Mouse (Mus musculus) heart, embryonic 11.5 days (tissue): ENCODE measurements around the gene Rhod. TPM values are rescaled to one million over a fixed set of nuclear protein-coding genes. Genes with fewer than 3 reads are reported as not detected.
A peak's percentile ranks its signal among the peaks of the same experiment; 100 is the strongest.

ENCODE experiments used
- ATAC-seq: fragments of 200-750 bp; cut with Nextera tagmentation; replicated peaks from 2 replicates; pipeline ENCODE4 v1.8.0; 2017; ENCODE audit warnings: moderate library complexity; ENCODE audit not compliant: insufficient number of reproducible peaks, low FRiP score, low TSS enrichment
- H3K27ac ChIP-seq: fragments of 300-500 bp; sonication (generic); 2 replicates; pipeline ENCODE4 v1.5.1; 2014; ENCODE audit warnings: mild to moderate bottlenecking, low read depth, low read length
- H3K27me3 ChIP-seq: fragments of 300-500 bp; sonication (generic); 2 replicates; pipeline ENCODE4 v1.6.1; 2014; ENCODE audit warnings: mild to moderate bottlenecking, low read length, mixed read lengths; ENCODE audit not compliant: control insufficient read depth, insufficient read depth
- H3K36me3 ChIP-seq: fragments of 300-500 bp; sonication (generic); 2 replicates; pipeline ENCODE4 v1.6.1; 2014; ENCODE audit warnings: mild to moderate bottlenecking, low read length, moderate library complexity, mixed read lengths; ENCODE audit not compliant: control insufficient read depth, insufficient read depth
- H3K4me1 ChIP-seq: fragments of 300-500 bp; sonication (generic); 2 replicates; pipeline ENCODE4 v1.6.1; 2014; ENCODE audit warnings: low read length; ENCODE audit not compliant: control insufficient read depth, insufficient read depth
- H3K4me2 ChIP-seq: fragments of 300-500 bp; sonication (generic); 2 replicates; pipeline ENCODE4 v1.6.1; 2014; ENCODE audit warnings: mild to moderate bottlenecking, moderate library complexity
- H3K4me3 ChIP-seq: fragments of 300-500 bp; sonication (generic); 2 replicates; pipeline ENCODE4 v1.5.1; 2014; ENCODE audit warnings: low read depth, low read length
- H3K9ac ChIP-seq: fragments of 300-500 bp; sonication (generic); 2 replicates; pipeline ENCODE4 v1.6.1; 2014; ENCODE audit warnings: mild to moderate bottlenecking, low read depth, low read length, moderate library complexity
- H3K9me3 ChIP-seq: fragments of 300-500 bp; sonication (generic); replicated peaks from 2 replicates; pipeline ENCODE4 v1.6.1; 2016; ENCODE audit warnings: low read length; ENCODE audit not compliant: control insufficient read depth
- WGBS: fragments of 180-500 bp; shearing (Covaris S2); extraction: QIAGEN DNeasy Blood & Tissue Kit; methylation state at CpG from one replicate; pipeline ENCODE4 v1.1.7; 2014; ENCODE audit not compliant: insufficient replicate concordance; 5-methylcytosine and 5-hydroxymethylcytosine counted together
- polyA plus RNA-seq: library from polyadenylated mRNA; unstranded; fragments of >200 nt; fragmentation: Nextera tagmentation; extraction: Ambion mirVana; gene quantifications from 2 replicates; pipeline ENCODE4 v1.2.1, GENCODE M21; 2014

Gene Rhod
- polyA plus RNA-seq, 1 experiment from 2014 or later = 28.5 TPM

DNA sequence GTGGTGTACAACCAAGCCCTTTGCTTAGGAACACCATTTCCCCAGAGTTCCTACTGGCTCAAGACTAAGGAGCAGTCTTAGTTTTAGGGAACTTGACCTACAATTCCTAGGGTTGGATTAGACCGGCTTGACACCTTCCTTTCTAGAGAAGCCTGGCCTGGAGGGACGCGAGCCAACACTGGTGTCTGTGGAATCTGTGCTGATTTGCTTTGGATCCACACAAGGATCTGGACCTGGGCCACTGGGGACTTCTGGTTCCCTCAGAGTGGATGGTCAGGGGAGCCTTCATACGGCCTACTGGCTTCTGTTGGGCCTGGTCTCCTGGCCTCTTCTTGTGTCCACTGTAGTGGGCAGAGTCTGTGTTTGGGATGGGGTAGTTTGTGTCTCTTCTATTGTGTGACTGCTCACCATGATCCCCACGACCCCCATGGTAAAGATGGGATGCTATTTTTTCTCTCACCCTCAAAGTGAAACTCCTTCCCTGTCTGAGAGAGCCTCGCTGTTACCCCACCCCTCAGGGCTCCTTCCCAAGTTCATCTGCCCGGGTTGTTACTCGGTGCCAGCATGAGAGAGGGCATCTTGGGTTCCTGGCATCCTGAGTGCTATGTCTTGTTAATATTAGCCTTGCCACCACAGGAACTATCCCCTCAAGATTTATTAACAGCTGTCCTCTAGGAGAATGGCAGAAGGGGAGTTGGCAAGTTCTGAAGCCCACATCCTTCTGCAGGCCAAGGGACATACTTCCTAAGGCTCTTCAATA, 7.6 kb upstream of the Rhod start:
- Histone ChIP-seq H3K36me3 (no peaks in the 10 kb centered on the region), H3K4me2 (no peak overlapping the region), H3K9me3 (no peaks in the 10 kb centered on the region), H3K4me1 (peaks cover 5% of the 10 kb centered on the region), H3K9ac (no peak overlapping the region), H3K4me3 (no peak overlapping the region), H3K27ac (no peak overlapping the region), H3K27me3 (no peaks in the 10 kb centered on the region)
- WGBS = 86% methylated on average over 8 of the region's 8 CpGs
- ATAC-seq = no peak

DNA sequence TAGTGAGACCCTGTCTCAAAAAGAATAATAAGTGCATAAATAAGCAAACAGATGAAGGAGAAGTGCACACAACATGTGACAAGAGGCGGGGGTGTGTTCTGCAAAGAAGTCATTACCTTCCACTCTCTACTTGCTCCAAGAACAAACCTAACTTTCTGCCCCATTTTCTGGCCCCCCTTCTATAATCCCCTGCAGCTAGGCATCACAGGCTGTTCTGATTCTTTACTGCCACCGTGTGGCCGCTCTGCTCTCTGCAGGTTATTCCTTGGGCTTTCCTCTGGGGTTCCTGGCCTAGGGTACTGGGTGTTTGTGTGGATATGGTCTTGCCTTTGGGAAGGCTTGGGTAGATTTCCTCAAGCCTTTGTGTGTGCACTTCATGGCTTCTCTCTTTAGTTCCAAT, 3.2 kb upstream of the Rhod start:
- 6% methylated on average over 3 of the region's 3 CpGs for WGBS
- Histone ChIP-seq H3K36me3 (no peaks in the 10 kb centered on the region), H3K27ac (no peak overlapping the region), H3K4me1 (peaks cover 25% of the 10 kb centered on the region), H3K4me2 (no peak overlapping the region), H3K9ac (no peak overlapping the region), H3K9me3 (no peaks in the 10 kb centered on the region), H3K27me3 (no peaks in the 10 kb centered on the region), H3K4me3 (no peak overlapping the region)
- no peak for ATAC-seq

DNA sequence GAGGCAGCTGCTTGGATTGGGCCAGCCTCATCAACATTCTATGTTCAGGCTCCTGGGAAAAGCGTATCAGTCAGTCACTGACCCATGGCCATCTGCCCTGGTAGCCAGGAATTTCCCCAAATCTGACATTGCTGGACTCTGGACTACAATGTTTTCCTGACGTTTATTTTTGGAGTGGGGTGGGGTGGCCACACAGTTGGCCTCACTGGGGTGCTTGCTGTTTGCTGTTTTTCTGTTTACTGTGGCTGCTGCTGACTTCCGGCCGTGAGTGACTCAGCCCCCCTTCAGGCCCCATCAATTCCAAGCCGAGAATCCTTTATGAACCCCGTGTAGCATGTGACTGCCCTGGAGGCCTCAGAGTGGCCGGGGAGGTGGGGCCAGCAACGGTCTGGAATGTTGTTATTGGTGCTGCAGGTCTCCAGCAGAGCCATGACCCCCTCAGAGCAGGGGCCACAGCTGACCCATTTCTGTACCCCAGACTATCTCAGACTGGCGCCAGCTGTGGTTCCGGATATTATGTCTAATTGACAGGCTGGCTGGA, 2.5 kb upstream of the Rhod start:
- 36% methylated on average over 10 of the region's 10 CpGs for WGBS
- H3K4me3 ChIP-seq = no peak overlapping the region
- ATAC-seq = 0 out of 2 replicates have a peak, but pooled peaks have one; percentile 49

DNA sequence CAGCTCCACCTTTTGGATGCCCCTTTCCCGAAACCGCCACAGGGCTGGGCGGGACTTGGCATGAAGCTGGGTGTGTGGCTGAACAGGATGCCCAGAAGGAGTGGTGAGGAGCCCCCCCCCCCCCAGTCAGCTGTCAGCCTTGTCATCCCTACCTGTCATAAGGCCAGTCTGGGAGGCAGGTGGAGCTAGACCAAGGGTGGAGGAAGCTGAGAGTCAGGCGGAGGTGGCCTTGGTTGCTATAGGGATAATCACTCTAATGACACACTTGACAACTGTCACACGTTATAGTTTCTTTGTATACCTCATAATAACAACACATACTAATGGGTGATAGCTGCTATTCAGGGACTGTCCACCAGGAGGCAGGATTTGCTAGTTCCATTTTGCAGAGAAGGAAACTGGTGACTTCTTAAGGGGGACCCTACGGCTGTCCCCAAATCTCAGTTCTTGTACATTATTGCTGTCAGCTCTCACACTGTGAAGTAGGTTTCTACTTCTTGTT, 1.9 kb upstream of the Rhod start:
- 28% methylated on average over 6 of the region's 6 CpGs for WGBS
- no peaks in the 10 kb centered on the region for H3K36me3 ChIP-seq
- no peak for ATAC-seq
- no peaks in the 10 kb centered on the region for H3K27me3 ChIP-seq
- H3K9ac ChIP-seq = no peak overlapping the region
- H3K4me3 ChIP-seq = no peak overlapping the region
- H3K27ac ChIP-seq = no peak overlapping the region
- peak overlapping the region; percentile 70; the same call in 1 of the 2 replicates for H3K4me2 ChIP-seq
- H3K9me3 ChIP-seq = no peaks in the 10 kb centered on the region
- H3K4me1 ChIP-seq = peaks cover 27% of the 10 kb centered on the region

More for the DNA sequence above, 2.5 kb upstream of the Rhod start:
- no peaks in the 10 kb centered on the region for H3K27me3 ChIP-seq
- H3K36me3 ChIP-seq = no peaks in the 10 kb centered on the region
- peaks cover 25% of the 10 kb centered on the region for H3K4me1 ChIP-seq
- no peak overlapping the region for H3K9ac ChIP-seq
- no peak overlapping the region for H3K27ac ChIP-seq
- H3K4me2 ChIP-seq = peak overlapping the region; percentile 20; the same call in 1 of the 2 replicates
- H3K9me3 ChIP-seq = no peaks in the 10 kb centered on the region

DNA sequence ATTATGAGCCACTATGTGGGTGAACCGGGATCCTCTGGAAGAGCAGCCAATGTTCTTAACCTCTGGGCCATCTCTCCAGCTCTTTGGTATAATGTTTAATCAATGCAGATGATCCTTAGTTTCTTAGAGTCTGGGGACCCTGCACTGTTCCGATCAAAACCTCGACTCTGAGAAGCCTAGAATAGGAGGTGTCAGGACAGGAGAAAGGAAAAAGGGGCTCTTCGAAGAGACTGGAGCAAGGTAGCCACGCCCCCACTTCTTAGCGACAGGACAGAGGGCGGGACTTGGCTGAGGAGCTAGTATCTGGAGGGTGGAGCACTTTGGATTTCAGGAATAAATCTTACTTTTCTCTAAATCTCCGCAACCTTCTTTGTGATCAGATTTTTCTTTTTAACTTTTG, 990 bp upstream of the Rhod start:
- H3K4me3 ChIP-seq = peak overlapping the region; percentile 80; the same call in 1 of the 2 replicates
- no peak overlapping the region; the same call in 1 of the 2 replicates for H3K9ac ChIP-seq
- H3K36me3 ChIP-seq = no peaks in the 10 kb centered on the region
- peaks cover 31% of the 10 kb centered on the region for H3K4me1 ChIP-seq
- peak overlapping the region; percentile 70 for H3K4me2 ChIP-seq
- 10% methylated on average over 8 of the region's 8 CpGs for WGBS
- H3K9me3 ChIP-seq = no peaks in the 10 kb centered on the region
- ATAC-seq = no peak
- no peaks in the 10 kb centered on the region for H3K27me3 ChIP-seq
- no peak overlapping the region for H3K27ac ChIP-seq

DNA sequence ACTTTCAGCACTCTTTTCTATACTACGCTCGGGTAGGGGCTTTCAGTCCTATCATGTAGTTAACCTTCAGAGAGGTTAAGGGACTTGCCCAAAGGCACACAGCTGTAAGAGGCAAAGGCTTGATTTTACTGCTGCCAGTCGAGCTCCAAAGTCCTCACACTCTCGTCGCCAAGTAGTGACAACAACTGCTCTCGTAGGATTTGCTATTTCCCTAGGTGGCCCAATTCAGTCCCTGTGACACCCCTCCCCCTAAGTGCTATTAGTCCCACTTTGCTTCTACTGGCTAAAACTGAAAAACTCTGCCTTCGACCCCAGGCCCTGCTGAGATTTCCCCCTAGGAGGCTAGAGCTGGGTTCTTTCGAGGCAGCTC, 456 bp downstream of the Rhod start:
- peaks cover 31% of the 10 kb centered on the region for H3K4me1 ChIP-seq
- 4% methylated on average over 8 of the region's 8 CpGs for WGBS
- ATAC-seq = no peak

DNA sequence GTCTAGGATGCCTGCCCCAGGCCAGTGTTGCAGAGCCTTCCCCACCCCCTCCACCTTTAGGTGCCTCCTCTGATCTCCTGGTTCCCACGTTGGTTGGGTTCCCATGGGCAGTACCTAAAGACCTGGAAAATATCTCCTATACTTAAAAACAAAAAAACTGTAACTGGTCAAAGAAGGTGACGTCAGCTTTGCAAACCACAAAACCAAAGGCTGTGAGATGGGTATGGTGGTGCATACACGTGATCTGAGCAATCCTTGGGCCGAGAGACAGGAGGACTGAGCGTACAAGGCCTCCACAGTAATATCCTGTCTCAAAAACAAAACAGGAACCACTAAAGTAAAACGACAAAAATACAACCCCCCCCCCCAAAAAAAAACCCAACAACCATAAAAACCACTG, 1.3 kb downstream of the Rhod start:
- no peaks in the 10 kb centered on the region for H3K27me3 ChIP-seq
- whole genome bisulfite sequencing = 70% methylated on average over 6 of the region's 6 CpGs
- H3K4me3 ChIP-seq = no peak overlapping the region
- peak overlapping the region; percentile 70 for H3K4me2 ChIP-seq
- H3K27ac ChIP-seq = no peak overlapping the region
- H3K9ac ChIP-seq = no peak overlapping the region
- H3K4me1 ChIP-seq = peaks cover 31% of the 10 kb centered on the region
- no peak for ATAC-seq
- H3K36me3 ChIP-seq = no peaks in the 10 kb centered on the region
- no peaks in the 10 kb centered on the region for H3K9me3 ChIP-seq

More for the DNA sequence above, 456 bp downstream of the Rhod start:
- H3K9me3 ChIP-seq = no peaks in the 10 kb centered on the region
- H3K27ac ChIP-seq = peak overlapping the region; percentile 3; the same call in 1 of the 2 replicates
- no peaks in the 10 kb centered on the region for H3K36me3 ChIP-seq
- H3K27me3 ChIP-seq = no peaks in the 10 kb centered on the region
- H3K9ac ChIP-seq = peak overlapping the region; percentile 78
- peak overlapping the region; percentile 80 for H3K4me3 ChIP-seq
- H3K4me2 ChIP-seq = peak overlapping the region; percentile 70

DNA sequence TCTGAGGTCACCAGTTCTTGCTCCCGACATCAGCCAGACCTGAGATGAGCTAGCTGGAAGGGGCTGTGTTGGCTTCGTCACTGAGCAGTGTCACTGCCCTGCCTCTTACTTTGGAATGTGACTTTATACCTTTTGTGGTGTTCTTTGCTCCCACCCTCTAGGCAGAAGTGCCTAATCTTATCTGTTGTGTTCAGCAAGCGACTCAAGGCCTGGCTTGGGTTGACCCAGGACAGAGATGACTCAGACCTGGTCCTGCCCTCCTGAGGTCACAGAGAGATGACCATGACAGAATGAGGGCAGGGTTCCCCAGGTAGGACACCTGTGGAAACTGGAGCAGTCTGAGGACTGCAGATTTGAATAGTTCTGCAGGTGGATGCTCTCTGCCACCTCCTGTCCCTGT, 3.0 kb downstream of the Rhod start:
- WGBS = 37% methylated on average over 3 of the region's 3 CpGs
- no peak overlapping the region for H3K27ac ChIP-seq
- ATAC-seq = no peak

More for the DNA sequence above, 3.0 kb downstream of the Rhod start:
- Histone ChIP-seq H3K4me2 (no peak overlapping the region), H3K36me3 (peaks cover 4% of the 10 kb centered on the region; the same call in 1 of the 2 replicates), H3K4me3 (no peak overlapping the region), H3K27me3 (no peaks in the 10 kb centered on the region), H3K4me1 (peaks cover 21% of the 10 kb centered on the region), H3K9ac (no peak overlapping the region), H3K9me3 (no peaks in the 10 kb centered on the region)
